Mouse (Mus musculus) CH12.LX (cell line): ENCODE results near the gene Gm10999. TPM values are rescaled to one million over a fixed set of nuclear protein-coding genes. Genes with fewer than 3 reads are reported as not detected.
"Not testable (repeated sequence)": the region's sequence is repeated elsewhere in the genome, so short reads cannot be mapped to it uniquely, and the experiment has no call there.

Source experiments
- DNase-seq: peaks from one replicate; pipeline ENCODE4 v3.0.0-alpha.2; 2013; ENCODE audit errors: extremely low read depth
- H3K27ac ChIP-seq: 2 replicates; pipeline ENCODE4 v1.5.1; 2012; ENCODE audit warnings: low read depth, mild to moderate bottlenecking, control low read depth, moderate library complexity; ENCODE audit not compliant: insufficient read depth
- H3K27me3 ChIP-seq: replicated peaks from 2 replicates; pipeline ENCODE3; 2012; ENCODE audit warnings: inconsistent platforms
- H3K36me3 ChIP-seq, 2 experiments: replicated peaks in 1 of 2; 2 replicates each; pipeline versions ENCODE3 to v1.6.1; 2012; ENCODE audit warnings: inconsistent platforms in 1 of 2, low read length in 1 of 2, mild to moderate bottlenecking in 1 of 2, mixed read lengths in 1 of 2, moderate library complexity in 1 of 2; ENCODE audit not compliant: control insufficient read depth in 1 of 2, insufficient read depth in 1 of 2
- H3K4me1 ChIP-seq, 2 experiments: 2 replicates each; pipeline ENCODE4 v1.6.1; 2012; ENCODE audit warnings: inconsistent platforms in 1 of 2, moderate library complexity in 1 of 2; ENCODE audit not compliant: insufficient read depth in 2 of 2, control insufficient read depth in 1 of 2
- H3K4me2 ChIP-seq: 2 replicates; pipeline ENCODE4 v1.6.1; 2012; ENCODE audit warnings: low read depth, mild to moderate bottlenecking, control low read depth; ENCODE audit not compliant: poor library complexity, insufficient read depth, severe bottlenecking
- H3K4me3 ChIP-seq, 3 experiments: fragments of 150-350 bp in 1 of 3; sonication (generic) in 1 of 3; replicated peaks in 1 of 3; 2 replicates each; pipeline versions ENCODE3 to v1.5.1; 2011 to 2012; ENCODE audit warnings: low read depth in 2 of 3, low read length in 2 of 3, mild to moderate bottlenecking in 2 of 3, moderate library complexity in 2 of 3, control low read depth in 1 of 3, improper control_type of control experiment in 1 of 3, inconsistent platforms in 1 of 3, mixed read lengths in 1 of 3; ENCODE audit not compliant: poor library complexity in 1 of 3
- H3K79me2 ChIP-seq: replicated peaks from 2 replicates; pipeline ENCODE4 v1.6.1; 2012; ENCODE audit warnings: mild to moderate bottlenecking, moderate library complexity; ENCODE audit not compliant: control insufficient read depth, poor library complexity, insufficient read depth, severe bottlenecking; ENCODE audit errors: extremely low read depth
- H3K9ac ChIP-seq: 2 replicates; pipeline ENCODE4 v1.6.1; 2012; ENCODE audit warnings: low read depth, mild to moderate bottlenecking, control low read depth, moderate library complexity; ENCODE audit not compliant: insufficient read depth
- H3K9me3 ChIP-seq: replicated peaks from 2 replicates; pipeline ENCODE3; 2012; ENCODE audit warnings: low read length, inconsistent platforms, mixed read lengths
- CHD2 ChIP-seq: IDR thresholded peaks from 2 replicates; pipeline ENCODE4 v1.6.1; 2011; ENCODE audit warnings: low read length, improper control_type of control experiment
- CTCF ChIP-seq, 2 experiments: IDR thresholded peaks in 1 of 2; conservative IDR thresholded peaks in 1 of 2; 2 replicates each; pipeline ENCODE4 v1.5.1; 2011 to 2012; ENCODE audit warnings: low read depth in 2 of 2, low read length in 2 of 2, improper control_type of control experiment in 1 of 2, inconsistent platforms in 1 of 2, mild to moderate bottlenecking in 1 of 2, moderate library complexity in 1 of 2
- HCFC1 ChIP-seq: IDR thresholded peaks from 2 replicates; pipeline ENCODE4 v1.6.1; 2012; ENCODE audit warnings: low read depth, mild to moderate bottlenecking, inconsistent platforms, low read length, improper control_type of control experiment
- MAZ ChIP-seq: IDR thresholded peaks from 2 replicates; pipeline ENCODE4 v1.6.1; 2012; ENCODE audit warnings: low read depth, mild to moderate bottlenecking, inconsistent platforms, low read length, improper control_type of control experiment, moderate library complexity
- MYC ChIP-seq: IDR thresholded peaks from 2 replicates; pipeline ENCODE4 v1.6.1; 2011; ENCODE audit warnings: low read depth, mild to moderate bottlenecking, improper control_type of control experiment, low read length
- TBP ChIP-seq: conservative IDR thresholded peaks from 2 replicates; pipeline ENCODE4 v1.6.1; 2011; ENCODE audit warnings: low read depth, low read length, improper control_type of control experiment
- UBTF ChIP-seq: IDR thresholded peaks from 2 replicates; pipeline ENCODE4 v1.6.1; 2012; ENCODE audit warnings: low read depth, mild to moderate bottlenecking, inconsistent platforms, low read length, improper control_type of control experiment, moderate library complexity
- ZMIZ1 ChIP-seq: IDR thresholded peaks from 2 replicates; pipeline ENCODE4 v1.6.1; 2012; ENCODE audit warnings: low read depth, mild to moderate bottlenecking, inconsistent platforms, low read length, improper control_type of control experiment
- dilution Hi-C: fragments of 300-500 bp; cut with MboI; formaldehyde crosslinking; loops from 2 replicates; pipeline ENCODE4 v1.14.3; 2020; ENCODE audit warnings: low sequenced_read_pairs; ENCODE audit not compliant: extremely low pct_unique_long_range_greater_than_20kb, extremely low pct_ligation_motif_present
- in situ Hi-C: fragments of 300-500 bp; cut with MboI; formaldehyde crosslinking; loops from 3 replicates; pipeline ENCODE4 v1.14.3; 2019; ENCODE audit warnings: low sequenced_read_pairs, low pct_ligation_motif_present, low pct_unique_long_range_greater_than_20kb, mixed read lengths
- polyA plus RNA-seq: library from polyadenylated mRNA; unstranded; fragments of >175 nt; gene quantifications from 2 replicates; pipeline ENCODE4 v1.2.1, GENCODE M21; 2012; ENCODE audit warnings: low read depth; ENCODE audit not compliant: insufficient read length
- total RNA-seq, 2 experiments: library from RNA; depleted of rRNA; stranded (reverse); fragments of 300-350 nt in 1 of 2; fragments of >200 nt in 1 of 2; gene quantifications; 2 replicates each; pipeline ENCODE4 v1.2.3; 2012 to 2014

Gene Gm10999
- total RNA-seq (2012; rRNA removed) (not detected in 2 replicates), total RNA-seq (2014; rRNA removed) (not detected in 2 replicates), polyA plus RNA-seq (not detected in 2 replicates)

DNA sequence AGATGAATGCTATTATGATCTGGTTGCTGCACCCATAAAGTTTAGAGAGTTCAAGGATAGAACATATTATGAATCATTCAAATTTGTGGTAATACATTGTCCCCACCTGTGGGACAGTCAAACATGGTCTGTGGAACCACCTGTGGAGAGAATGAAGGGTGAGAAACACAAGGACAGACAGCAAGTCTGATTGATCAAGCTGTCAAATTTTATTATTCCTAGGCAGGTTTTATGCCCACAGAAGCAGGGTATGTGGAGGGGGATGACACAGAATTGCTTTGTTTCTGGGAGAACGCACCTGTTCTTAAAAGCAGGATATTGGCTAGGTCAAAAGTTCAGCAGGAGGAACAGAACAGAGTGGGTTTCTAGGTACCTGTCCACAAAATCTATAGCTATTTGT is at the start of gene Gm10999:
Gene Gm10999 (minus strand): TSS at position 101 of the 400 bp plus-strand sequence.
- H3K36me3 ChIP-seq: no peaks in the 10 kb centered on the region
- TF ChIP-seq CHD2: no peak
- TF ChIP-seq MAZ: no peak
- no peak for TF ChIP-seq CTCF (conservative IDR thresholded peaks at IDR 0.05 in 1 of 2, IDR thresholded peaks at IDR 0.05 in 1 of 2; ENCODE audit: low read depth in 2 of 2, low read length in 2 of 2)
- TF ChIP-seq MYC: no peak
- H3K79me2 ChIP-seq: no peaks in the 10 kb centered on the region
- H3K4me2 ChIP-seq: no peak within 1 kb of the TSS
- dilution Hi-C loops (no loop called here), in situ Hi-C loops (no loop called here)
- no peaks in the 10 kb centered on the region for H3K27me3 ChIP-seq
- H3K27ac ChIP-seq: no peak within 1 kb of the TSS
- H3K4me1 ChIP-seq: peaks cover 3 to 6% of the 10 kb centered on the region in 2 experiments; a peak in 2 of 4 replicates
- DNase-seq: no peak
- H3K9ac ChIP-seq: no peak within 1 kb of the TSS
- H3K4me3 ChIP-seq: no peak within 1 kb of the TSS
- no peaks in the 10 kb centered on the region for H3K9me3 ChIP-seq

DNA sequence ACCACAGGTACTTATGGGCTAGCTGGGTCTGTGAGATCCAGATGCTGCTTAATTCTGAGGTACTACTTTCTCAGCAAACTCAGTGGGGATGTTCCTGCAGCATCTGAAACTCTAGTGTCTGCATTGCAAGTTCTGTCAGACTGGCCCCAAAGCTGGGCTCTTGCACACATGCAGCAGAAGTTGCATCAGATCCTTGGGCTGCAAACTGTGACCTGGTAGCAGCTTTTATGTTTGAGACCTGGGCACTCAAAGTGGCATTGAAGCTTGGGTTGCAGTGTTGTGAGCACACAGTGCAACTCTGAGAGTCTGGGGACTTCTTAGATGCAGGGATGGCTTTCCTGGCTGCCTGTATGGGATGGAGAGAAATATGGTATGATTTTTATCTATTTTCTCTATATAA is 2.0 kb upstream of the Gm10999 start:
- H3K4me1 ChIP-seq: peaks cover 3 to 6% of the 10 kb centered on the region in 2 experiments; a peak in 2 of 4 replicates
- H3K4me3 ChIP-seq: no peak overlapping the region
- H3K9me3 ChIP-seq: no peaks in the 10 kb centered on the region
- peak; percentile 10 for DNase-seq
- H3K4me2 ChIP-seq: no peak overlapping the region
- TF ChIP-seq HCFC1: no peak
- no peak for TF ChIP-seq UBTF
- TF ChIP-seq ZMIZ1: no peak
- no peak for TF ChIP-seq TBP
- no peaks in the 10 kb centered on the region for H3K27me3 ChIP-seq
- in situ Hi-C loops (no loop called here), dilution Hi-C loops (no loop called here)
- H3K27ac ChIP-seq: no peak overlapping the region
- H3K36me3 ChIP-seq: no peaks in the 10 kb centered on the region
- H3K9ac ChIP-seq: no peak overlapping the region
- H3K79me2 ChIP-seq: no peaks in the 10 kb centered on the region

DNA sequence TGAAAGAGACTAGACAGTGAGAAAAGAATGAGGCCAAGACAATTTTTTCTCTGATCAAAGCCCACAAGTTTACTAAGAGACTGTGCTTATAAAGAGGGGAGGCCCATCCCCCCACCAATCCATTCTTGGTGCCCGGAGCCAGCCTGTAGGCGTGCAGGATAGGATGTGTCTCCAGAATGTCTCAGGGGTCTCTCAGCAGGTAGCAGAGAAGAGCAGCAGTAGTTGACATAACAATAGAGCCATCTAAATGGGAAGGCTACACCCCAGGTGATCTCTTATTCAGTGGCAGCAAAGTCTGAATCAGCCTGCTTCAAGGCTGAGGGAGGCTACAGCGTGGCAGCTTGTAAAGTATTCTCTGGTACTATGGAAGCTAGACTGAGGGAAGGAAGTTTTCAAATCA is 15.7 kb downstream of the Gm10999 start:
- H3K4me3 ChIP-seq, H3K4me1 ChIP-seq, in situ Hi-C loops, H3K36me3 ChIP-seq, H3K9ac ChIP-seq, H3K27me3 ChIP-seq, dilution Hi-C loops, H3K27ac ChIP-seq, DNase-seq, H3K4me2 ChIP-seq, H3K9me3 ChIP-seq, H3K79me2 ChIP-seq: not testable (repeated sequence)

Other genes with a start within 250 kb of the Gm10999 start
- not detected in 2 replicates for gene Ccdc7a, start 66.1 kb downstream of the Gm10999 start, total RNA-seq (2012; rRNA removed)
- not detected in 2 replicates for gene Ccdc7a, start 66.1 kb downstream of the Gm10999 start, total RNA-seq (2014; rRNA removed)
- not detected in 2 replicates for gene Ccdc7a, start 66.1 kb downstream of the Gm10999 start, polyA plus RNA-seq
- gene Ccdc7b, start 64.5 kb downstream of the Gm10999 start, total RNA-seq (2012; rRNA removed): 0.55 and 0.81 TPM in 2 replicates
- 0.45 and 0.74 TPM in 2 replicates for gene Ccdc7b, start 64.5 kb downstream of the Gm10999 start, total RNA-seq (2014; rRNA removed)
- gene Ccdc7b, start 64.5 kb downstream of the Gm10999 start, polyA plus RNA-seq: not detected in 2 replicates
- 7.3 and 8.1 TPM in 2 replicates for gene 2610044O15Rik8, start 102.7 kb upstream of the Gm10999 start, total RNA-seq (2012; rRNA removed)
- 22.5 and 25.6 TPM in 2 replicates for gene 2610044O15Rik8, start 102.7 kb upstream of the Gm10999 start, total RNA-seq (2014; rRNA removed)
- gene 2610044O15Rik8, start 102.7 kb upstream of the Gm10999 start, polyA plus RNA-seq: 10.9 TPM in 2 replicates